Comparison of ENCODE assay signal across 8 mouse cellular contexts in genomic region chr1:92130470-92131100, GRCm38 (mm10).
DNase-seq lines count a peak whose midpoint lies in the region; ATAC-seq and TF ChIP-seq lines count a peak whose summit lies in the region.

No protein-coding gene starts in this region.

- peak; percentile 62; the same call in 1 of the 2 replicates for TF ChIP-seq EP300 in heart, adult 2 months (IDR thresholded peaks at IDR 0.05; ENCODE audit: insufficient read depth, low read depth, low read length)

- 82% methylated on average over 6 of the region's 6 CpGs for WGBS in hindbrain, embryonic 11.5 days
- 86% methylated on average over 6 of the region's 6 CpGs for WGBS in hindbrain, embryonic 10.5 days
- 30% methylated on average over 6 of the region's 6 CpGs for WGBS in heart, adult 2 months
- 38% methylated on average over 6 of the region's 6 CpGs for WGBS in kidney, adult 2 months
- 24% methylated on average over 6 of the region's 6 CpGs for WGBS in limb, embryonic 13.5 days

- no peak overlapping the region for H3K4me3 ChIP-seq in hindbrain, embryonic 11.5 days (ENCODE audit: low read depth, low read length)
- no peak overlapping the region for H3K4me3 ChIP-seq in hindbrain, embryonic 10.5 days
- no peak overlapping the region for H3K4me3 ChIP-seq in heart, adult 2 months
- no peak overlapping the region for H3K4me3 ChIP-seq in kidney, adult 2 months (ENCODE audit: insufficient read depth, low read depth, low read length)
- H3K4me3 ChIP-seq in limb, embryonic 13.5 days = no peak overlapping the region

- intact Hi-C loops in heart, adult 2 months (cut with DNase I) = loop anchor here (5.0 kb wide), 1 partner anchor 47 kb away; no protein-coding TSS in a partner anchor

- H3K4me1 ChIP-seq in hindbrain, embryonic 11.5 days (replicated peaks; ENCODE audit: control insufficient read depth, insufficient read depth, low read length) = no peaks in the 10 kb centered on the region
- H3K4me1 ChIP-seq in hindbrain, embryonic 10.5 days (replicated peaks) = no peaks in the 10 kb centered on the region
- H3K4me1 ChIP-seq in heart, adult 2 months (ENCODE audit: control insufficient read depth, insufficient read depth, low read length) = peaks cover 10% of the 10 kb centered on the region
- H3K4me1 ChIP-seq in kidney, adult 2 months (ENCODE audit: control insufficient read depth, insufficient read depth, low read length) = peaks cover 13% of the 10 kb centered on the region; the same call in 1 of the 2 replicates
- H3K4me1 ChIP-seq in limb, embryonic 13.5 days = peaks cover 40% of the 10 kb centered on the region

- H3K9ac ChIP-seq in hindbrain, embryonic 11.5 days (ENCODE audit: low read depth, low read length) = no peak overlapping the region
- H3K9ac ChIP-seq in heart, adult 2 months (ENCODE audit: low read depth, low read length) = no peak overlapping the region
- H3K9ac ChIP-seq in limb, embryonic 13.5 days = peak overlapping the region; percentile 26; the same call in 1 of the 2 replicates

- H3K79me2 ChIP-seq in heart, adult 2 months (replicated peaks; ENCODE audit: control insufficient read depth, insufficient read depth, low read length) = peaks cover 3% of the 10 kb centered on the region

- TF ChIP-seq CTCF in heart, adult 2 months (IDR thresholded peaks at IDR 0.05) = no peak
- TF ChIP-seq CTCF in kidney, adult 2 months (conservative IDR thresholded peaks at IDR 0.05; ENCODE audit: insufficient read depth, insufficient read length, low read depth, low read length) = 0 out of 2 replicates have a peak, but pooled peaks have one; percentile 9

- H3K9me3 ChIP-seq in hindbrain, embryonic 11.5 days (ENCODE audit: control insufficient read depth, low read length) = no peaks in the 10 kb centered on the region
- no peaks in the 10 kb centered on the region for H3K9me3 ChIP-seq in hindbrain, embryonic 10.5 days
- H3K9me3 ChIP-seq in limb, embryonic 13.5 days = no peaks in the 10 kb centered on the region

- H3K4me2 ChIP-seq in hindbrain, embryonic 11.5 days (replicated peaks; ENCODE audit: low read depth, low read length) = no peak overlapping the region
- 0 out of 2 replicates have a peak overlapping the region, but pooled peaks have one; percentile 1 for H3K4me2 ChIP-seq in limb, embryonic 13.5 days (replicated peaks)

- 0 out of 2 replicates have a peak overlapping the region, but pooled peaks have one; percentile 10 for H3K27ac ChIP-seq in hindbrain, embryonic 11.5 days (ENCODE audit: low read depth, low read length)
- H3K27ac ChIP-seq in hindbrain, embryonic 10.5 days = no peak overlapping the region
- peak overlapping the region; percentile 48 for H3K27ac ChIP-seq in heart, adult 2 months
- no peak overlapping the region for H3K27ac ChIP-seq in kidney, adult 2 months (ENCODE audit: insufficient read depth, low read depth, low read length)
- H3K27ac ChIP-seq in limb, embryonic 13.5 days = peak overlapping the region; percentile 69; the same call in 1 of the 2 replicates

- DNase-seq in hindbrain, embryonic 11.5 days (ENCODE audit: low spot score) = no peak
- no peak for DNase-seq in hindbrain, embryonic 10.5 days (ENCODE audit: low spot score)
- DNase-seq in brain, embryonic 18.5 days (ENCODE audit: low read depth, low spot score) = peak; percentile 30
- peak; percentile 67 to 86 for DNase-seq in heart, adult 2 months
- peak; percentile 96 for DNase-seq in kidney, adult 2 months
- DNase-seq in right cerebral cortex, adult 2 months (ENCODE audit: low spot score in 2 of 2) = peak; percentile 53 to 64

- H3K36me3 ChIP-seq in hindbrain, embryonic 11.5 days (ENCODE audit: control insufficient read depth, insufficient read depth, low read length) = no peaks in the 10 kb centered on the region
- H3K36me3 ChIP-seq in hindbrain, embryonic 10.5 days = peaks cover 3% of the 10 kb centered on the region; the same call in 1 of the 2 replicates
- no peaks in the 10 kb centered on the region for H3K36me3 ChIP-seq in heart, adult 2 months (ENCODE audit: control insufficient read depth, insufficient read depth, low read length)
- no peaks in the 10 kb centered on the region for H3K36me3 ChIP-seq in kidney, adult 2 months (ENCODE audit: control insufficient read depth, insufficient read depth, low read length)
- H3K36me3 ChIP-seq in limb, embryonic 13.5 days = no peaks in the 10 kb centered on the region; the same call in 1 of the 2 replicates

- H3K27me3 ChIP-seq in hindbrain, embryonic 11.5 days (ENCODE audit: control insufficient read depth, insufficient read depth, low read length) = no peaks in the 10 kb centered on the region
- H3K27me3 ChIP-seq in hindbrain, embryonic 10.5 days (ENCODE audit: insufficient read depth, poor library complexity, severe bottlenecking) = no peaks in the 10 kb centered on the region
- H3K27me3 ChIP-seq in heart, adult 2 months (ENCODE audit: control insufficient read depth, insufficient read depth, low read length) = no peaks in the 10 kb centered on the region
- no peaks in the 10 kb centered on the region for H3K27me3 ChIP-seq in kidney, adult 2 months (replicated peaks; ENCODE audit: control insufficient read depth, insufficient read depth, low read length)
- H3K27me3 ChIP-seq in limb, embryonic 13.5 days = no peaks in the 10 kb centered on the region

- TF ChIP-seq POLR2A in heart, adult 2 months (IDR thresholded peaks at IDR 0.05; ENCODE audit: insufficient read depth, low read depth, low read length) = no peak
- no peak for TF ChIP-seq POLR2A in kidney, adult 2 months (IDR thresholded peaks at IDR 0.05; ENCODE audit: low read depth, low read length)

- no peak for ATAC-seq in hindbrain, embryonic 11.5 days (ENCODE audit: low FRiP score)
- ATAC-seq in limb, embryonic 13.5 days (ENCODE audit: low FRiP score, low read depth) = peak; percentile 81
- ATAC-seq in erythroid progenitor cell, adult 5-6 weeks (replicated peaks; ENCODE audit: low FRiP score, poor library complexity, severe bottlenecking) = no peak

Comparison
In these comparisons a context has a peak if more than half of its experiments do, and no peak if none do; other contexts are left out.
1. H3K27ac ChIP-seq: peak in hindbrain, embryonic 11.5 days (single experiment), heart, adult 2 months (single experiment) and limb, embryonic 13.5 days (single experiment); none in hindbrain, embryonic 10.5 days (single experiment) and kidney, adult 2 months (single experiment).
2. DNase-seq: peak in brain, embryonic 18.5 days (single experiment), heart, adult 2 months (2 of 2), kidney, adult 2 months (single experiment) and right cerebral cortex, adult 2 months (2 of 2); none in hindbrain, embryonic 11.5 days (single experiment) and hindbrain, embryonic 10.5 days (single experiment).